Mouse (Mus musculus): ENCODE data around the gene Nsun3. TPM values are rescaled to one million over a fixed set of nuclear protein-coding genes. Genes with fewer than 3 reads are reported as not detected.

Nsun3 gene
- polyA plus RNA-seq, 1 experiment from 2014 or later: 9.5 TPM

DNA sequence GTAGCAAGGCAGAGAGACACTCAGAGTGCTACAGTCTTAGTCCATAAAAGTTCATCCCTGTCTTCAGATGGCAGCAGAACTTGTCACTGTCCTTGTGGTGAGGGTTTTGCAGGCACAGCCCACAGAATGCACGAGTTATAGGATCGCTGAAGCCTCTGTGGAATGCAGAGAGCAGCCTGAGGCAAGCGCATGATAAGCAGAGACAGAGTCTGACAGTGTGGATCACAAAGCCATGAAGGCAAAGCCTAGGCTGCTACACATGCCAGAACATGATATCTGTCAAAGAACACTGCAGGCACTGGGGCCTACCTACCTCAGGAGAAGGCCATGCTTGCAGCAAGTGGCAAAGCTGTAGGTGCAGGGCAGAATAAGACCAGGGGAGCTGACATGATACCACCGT, 12.8 kb upstream of the Nsun3 start:
- WGBS: 82% methylated on average over 4 of the region's 4 CpGs

GRCm38 (mm10) chr16:62798808-62799207, 12.2 kb upstream of the Nsun3 start:
- DNase-seq (ENCODE audit: extremely low spot score, low spot score): no peak
- Histone ChIP-seq H3K36me3 (replicated peaks) (peaks cover 20% of the 10 kb centered on the region), H3K27me3 (ENCODE audit: poor library complexity, severe bottlenecking) (no peaks in the 10 kb centered on the region), H3K4me3 (no peak overlapping the region), H3K4me1 (no peaks in the 10 kb centered on the region), H3K27ac (no peak overlapping the region), H3K9me3 (no peaks in the 10 kb centered on the region)
- WGBS: 92% methylated on average over 3 of the region's 3 CpGs

More for the DNA sequence above, 12.8 kb upstream of the Nsun3 start:
- Histone ChIP-seq H3K4me3 (no peak overlapping the region), H3K4me1 (no peaks in the 10 kb centered on the region), H3K36me3 (replicated peaks) (peaks cover 24% of the 10 kb centered on the region), H3K27ac (no peak overlapping the region), H3K27me3 (ENCODE audit: poor library complexity, severe bottlenecking) (no peaks in the 10 kb centered on the region), H3K9me3 (no peaks in the 10 kb centered on the region)
- DNase-seq (ENCODE audit: extremely low spot score, low spot score): no peak

- no peak for DNase-seq (ENCODE audit: extremely low spot score, low spot score)
- H3K4me3 ChIP-seq: no peak overlapping the region
- H3K4me1 ChIP-seq: no peaks in the 10 kb centered on the region
- 92% methylated on average over 1 of the region's 1 CpGs for WGBS
- H3K9me3 ChIP-seq: no peaks in the 10 kb centered on the region
- no peak overlapping the region for H3K27ac ChIP-seq
- no peaks in the 10 kb centered on the region for H3K27me3 ChIP-seq (ENCODE audit: poor library complexity, severe bottlenecking)
- H3K36me3 ChIP-seq (replicated peaks): peaks cover 13% of the 10 kb centered on the region
Observed at GRCm38 (mm10) chr16:62796608-62797007, 10.0 kb upstream of the Nsun3 start.

DNA sequence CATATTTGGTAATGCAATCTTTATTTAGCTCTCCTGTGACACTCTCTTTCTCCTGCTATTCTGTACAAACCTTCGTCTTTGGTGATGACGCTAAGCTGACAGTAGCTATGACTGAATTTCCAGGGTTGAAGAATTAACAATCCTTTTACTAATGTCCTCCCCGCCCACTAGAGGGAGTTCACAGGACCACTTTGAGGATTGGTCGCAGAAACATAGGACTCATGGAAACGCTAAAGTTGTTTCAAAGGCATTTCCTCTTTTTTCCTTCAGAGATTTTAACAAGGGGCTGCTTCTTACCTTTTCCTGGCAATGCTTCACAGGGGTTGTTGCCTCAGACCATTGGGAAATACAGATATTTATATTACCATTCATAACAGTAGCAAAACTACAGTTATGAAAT, 4.4 kb downstream of the Nsun3 start:
- H3K27me3 ChIP-seq (ENCODE audit: poor library complexity, severe bottlenecking): no peaks in the 10 kb centered on the region; the same call in 1 of the 2 replicates
- WGBS: 72% methylated on average over 5 of the region's 5 CpGs
- no peak overlapping the region for H3K4me3 ChIP-seq
- no peaks in the 10 kb centered on the region for H3K9me3 ChIP-seq
- no peaks in the 10 kb centered on the region; the same call in 1 of the 2 replicates for H3K36me3 ChIP-seq (replicated peaks)
- peaks cover 38% of the 10 kb centered on the region for H3K4me1 ChIP-seq
- H3K27ac ChIP-seq: no peak overlapping the region
- no peak for DNase-seq (ENCODE audit: extremely low spot score, low spot score)

DNA sequence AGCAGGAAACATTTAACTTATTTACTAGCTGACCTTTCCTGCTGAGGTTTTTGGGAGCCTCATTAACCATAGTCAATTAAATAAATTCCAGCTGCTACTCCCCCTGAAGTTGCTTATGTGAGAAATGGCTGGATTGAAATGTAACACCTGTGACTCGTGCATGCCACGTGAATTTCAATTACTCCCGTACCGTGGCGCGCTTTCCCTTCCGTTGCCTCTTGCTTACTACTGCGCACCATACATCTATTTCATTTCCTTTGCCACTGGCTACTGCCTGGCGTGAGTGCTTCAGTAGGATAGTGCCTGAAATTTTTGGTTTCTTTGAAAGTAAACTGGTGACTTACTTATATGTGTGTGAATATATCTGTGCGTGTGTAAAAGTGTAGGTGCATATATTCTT, 8.3 kb downstream of the Nsun3 start:
- Histone ChIP-seq H3K9me3 (no peaks in the 10 kb centered on the region), H3K27ac (no peak overlapping the region), H3K4me1 (0 out of 2 replicates have a peak, but pooled peaks cover 7% of the 10 kb centered on the region), H3K36me3 (replicated peaks) (peaks cover 3% of the 10 kb centered on the region; the same call in 1 of the 2 replicates), H3K4me3 (no peak overlapping the region), H3K27me3 (ENCODE audit: poor library complexity, severe bottlenecking) (no peaks in the 10 kb centered on the region; the same call in 1 of the 2 replicates)
- WGBS: 76% methylated on average over 10 of the region's 10 CpGs
- no peak for DNase-seq (ENCODE audit: extremely low spot score, low spot score)

- WGBS: 92% methylated on average over 11 of the region's 11 CpGs
- H3K27me3 ChIP-seq (ENCODE audit: poor library complexity, severe bottlenecking): no peaks in the 10 kb centered on the region
Observed at GRCm38 (mm10) chr16:62776034-62776433, 10.6 kb downstream of the Nsun3 start.

DNA sequence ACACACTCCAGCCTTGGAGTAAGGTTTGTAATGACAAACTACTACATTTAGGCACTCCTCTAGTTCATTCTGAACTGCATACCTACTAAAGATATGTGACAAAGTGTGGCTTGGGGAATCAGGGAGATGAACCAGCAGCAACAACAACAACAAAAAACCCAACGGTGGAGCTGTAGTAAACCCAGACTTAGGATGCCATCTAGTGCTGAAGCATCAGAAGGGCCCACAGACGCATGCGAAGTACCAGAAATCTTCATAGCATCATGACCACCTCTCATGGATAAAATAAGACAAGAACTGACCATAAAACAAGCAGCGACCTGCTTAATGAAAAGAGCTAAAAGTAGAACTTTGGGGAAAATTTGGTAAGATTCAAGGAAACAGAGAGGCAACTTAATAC, 13.2 kb downstream of the Nsun3 start:
- no peaks in the 10 kb centered on the region for H3K9me3 ChIP-seq
- no peak overlapping the region for H3K4me3 ChIP-seq
- H3K4me1 ChIP-seq: 0 out of 2 replicates have a peak, but pooled peaks cover 4% of the 10 kb centered on the region
- WGBS: 82% methylated on average over 4 of the region's 4 CpGs
- H3K36me3 ChIP-seq (replicated peaks): 0 out of 2 replicates have a peak, but pooled peaks cover 6% of the 10 kb centered on the region
- no peaks in the 10 kb centered on the region for H3K27me3 ChIP-seq (ENCODE audit: poor library complexity, severe bottlenecking)
- H3K27ac ChIP-seq: no peak overlapping the region
- DNase-seq (ENCODE audit: extremely low spot score, low spot score): no peak

More at GRCm38 (mm10) chr16:62776034-62776433, 10.6 kb downstream of the Nsun3 start:
- H3K4me1 ChIP-seq: 0 out of 2 replicates have a peak, but pooled peaks cover 7% of the 10 kb centered on the region
- no peak overlapping the region for H3K27ac ChIP-seq
- 0 out of 2 replicates have a peak, but pooled peaks cover 3% of the 10 kb centered on the region for H3K36me3 ChIP-seq (replicated peaks)
- DNase-seq (ENCODE audit: extremely low spot score, low spot score): no peak
- H3K4me3 ChIP-seq: no peak overlapping the region
- no peaks in the 10 kb centered on the region for H3K9me3 ChIP-seq

DNA sequence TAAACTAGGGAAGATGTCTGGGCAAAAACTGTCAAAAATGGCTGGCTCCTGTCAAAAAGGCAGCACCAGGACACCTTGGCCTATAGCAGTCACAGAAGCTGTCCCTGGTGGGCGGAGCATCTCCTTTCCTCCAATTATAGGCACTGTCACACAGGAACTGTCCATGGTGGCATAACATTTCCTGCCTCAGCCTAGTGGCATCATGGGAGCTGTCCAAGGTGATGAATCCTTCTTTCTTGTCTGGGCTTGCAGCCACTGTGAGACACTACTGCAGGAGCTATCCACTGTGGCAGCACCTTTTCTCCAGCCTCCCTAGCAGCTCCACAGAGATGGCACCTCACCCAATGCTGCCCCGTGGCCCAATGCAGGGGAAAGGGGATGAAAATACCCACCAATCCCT, 28.3 kb downstream of the Nsun3 start:
- Histone ChIP-seq H3K27ac (no peak overlapping the region), H3K4me1 (no peaks in the 10 kb centered on the region), H3K27me3 (ENCODE audit: poor library complexity, severe bottlenecking) (no peaks in the 10 kb centered on the region), H3K36me3 (replicated peaks) (peaks cover 7% of the 10 kb centered on the region; the same call in 1 of the 2 replicates), H3K4me3 (no peak overlapping the region), H3K9me3 (no peaks in the 10 kb centered on the region)
- WGBS: 87% methylated on average over 2 of the region's 2 CpGs
- DNase-seq (ENCODE audit: extremely low spot score, low spot score): no peak

GRCm38 (mm10) chr16:62755307-62755706, 31.3 kb downstream of the Nsun3 start:
- Histone ChIP-seq H3K9me3 (no peaks in the 10 kb centered on the region), H3K27ac (no peak overlapping the region), H3K27me3 (ENCODE audit: poor library complexity, severe bottlenecking) (no peaks in the 10 kb centered on the region), H3K36me3 (replicated peaks) (peaks cover 7% of the 10 kb centered on the region; the same call in 1 of the 2 replicates), H3K4me1 (no peaks in the 10 kb centered on the region), H3K4me3 (no peak overlapping the region)
- DNase-seq (ENCODE audit: extremely low spot score, low spot score): no peak
- 93% methylated on average over 6 of the region's 6 CpGs for WGBS

DNA sequence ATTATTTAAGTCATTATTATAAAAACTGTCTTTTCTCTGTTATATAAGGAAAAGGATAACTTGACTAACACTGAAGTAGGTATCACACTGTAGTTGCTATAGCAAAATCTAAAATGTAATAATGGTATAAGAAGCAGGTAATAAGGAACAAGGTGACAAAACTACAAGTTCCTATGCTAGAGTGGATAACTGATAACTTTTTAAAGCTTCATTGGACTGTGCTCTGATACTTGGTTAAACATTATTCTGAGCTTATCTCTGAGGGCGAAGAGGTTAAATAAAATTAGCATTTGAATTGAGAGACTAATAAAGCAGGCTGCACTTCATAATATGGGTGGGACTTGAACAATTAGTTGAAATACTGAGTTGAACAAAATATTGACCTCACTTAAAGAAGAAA, 33.0 kb downstream of the Nsun3 start:
- no peaks in the 10 kb centered on the region for H3K4me1 ChIP-seq
- peaks cover 4% of the 10 kb centered on the region; the same call in 1 of the 2 replicates for H3K36me3 ChIP-seq (replicated peaks)
- H3K27me3 ChIP-seq (ENCODE audit: poor library complexity, severe bottlenecking): no peaks in the 10 kb centered on the region
- H3K27ac ChIP-seq: no peak overlapping the region
- DNase-seq (ENCODE audit: extremely low spot score, low spot score): no peak
- no peak overlapping the region for H3K4me3 ChIP-seq
- no peaks in the 10 kb centered on the region for H3K9me3 ChIP-seq
- WGBS: 81% methylated on average over 1 of the region's 1 CpGs

GRCm38 (mm10) chr16:62753079-62753478, 33.5 kb downstream of the Nsun3 start:
- Histone ChIP-seq H3K36me3 (replicated peaks) (no peaks in the 10 kb centered on the region; the same call in 1 of the 2 replicates), H3K4me1 (no peaks in the 10 kb centered on the region), H3K27ac (no peak overlapping the region), H3K9me3 (no peaks in the 10 kb centered on the region), H3K27me3 (ENCODE audit: poor library complexity, severe bottlenecking) (no peaks in the 10 kb centered on the region), H3K4me3 (no peak overlapping the region)
- DNase-seq (ENCODE audit: extremely low spot score, low spot score): no peak
- 87% methylated on average over 4 of the region's 4 CpGs for WGBS

- WGBS: 94% methylated on average over 2 of the region's 2 CpGs
- Histone ChIP-seq H3K36me3 (replicated peaks) (no peaks in the 10 kb centered on the region), H3K27ac (no peak overlapping the region), H3K27me3 (ENCODE audit: poor library complexity, severe bottlenecking) (no peaks in the 10 kb centered on the region), H3K4me1 (no peaks in the 10 kb centered on the region), H3K9me3 (no peaks in the 10 kb centered on the region), H3K4me3 (no peak overlapping the region)
- no peak for DNase-seq (ENCODE audit: extremely low spot score, low spot score)
Observed at GRCm38 (mm10) chr16:62745875-62746274, 40.7 kb downstream of the Nsun3 start.

- Histone ChIP-seq H3K27ac (no peak overlapping the region), H3K4me1 (no peaks in the 10 kb centered on the region), H3K4me3 (no peak overlapping the region), H3K9me3 (no peaks in the 10 kb centered on the region), H3K36me3 (replicated peaks) (peaks cover 9% of the 10 kb centered on the region), H3K27me3 (ENCODE audit: poor library complexity, severe bottlenecking) (no peaks in the 10 kb centered on the region)
- 90% methylated on average over 1 of the region's 1 CpGs for WGBS
- DNase-seq (ENCODE audit: extremely low spot score, low spot score): no peak
Observed at GRCm38 (mm10) chr16:62734359-62734758, 52.3 kb downstream of the Nsun3 start.

- 87% methylated on average over 4 of the region's 4 CpGs for WGBS
- no peaks in the 10 kb centered on the region for H3K4me1 ChIP-seq
- H3K9me3 ChIP-seq: no peaks in the 10 kb centered on the region
- H3K4me3 ChIP-seq: no peak overlapping the region
- H3K27me3 ChIP-seq (ENCODE audit: poor library complexity, severe bottlenecking): no peaks in the 10 kb centered on the region
- peaks cover 9% of the 10 kb centered on the region for H3K36me3 ChIP-seq (replicated peaks)
- DNase-seq (ENCODE audit: extremely low spot score, low spot score): no peak
- H3K27ac ChIP-seq: no peak overlapping the region
Observed at GRCm38 (mm10) chr16:62730291-62730690, 56.3 kb downstream of the Nsun3 start.

All from forebrain, embryonic 10.5 days (tissue).